Mouse (Mus musculus): ENCODE measurements at regions not wholly inside any gene's neighbourhood (a gene's known extent, or its start where the extent isn't known, plus 50 kb on each side); places are given as distances from the start of the nearest gene placed in this dataset.

DNA sequence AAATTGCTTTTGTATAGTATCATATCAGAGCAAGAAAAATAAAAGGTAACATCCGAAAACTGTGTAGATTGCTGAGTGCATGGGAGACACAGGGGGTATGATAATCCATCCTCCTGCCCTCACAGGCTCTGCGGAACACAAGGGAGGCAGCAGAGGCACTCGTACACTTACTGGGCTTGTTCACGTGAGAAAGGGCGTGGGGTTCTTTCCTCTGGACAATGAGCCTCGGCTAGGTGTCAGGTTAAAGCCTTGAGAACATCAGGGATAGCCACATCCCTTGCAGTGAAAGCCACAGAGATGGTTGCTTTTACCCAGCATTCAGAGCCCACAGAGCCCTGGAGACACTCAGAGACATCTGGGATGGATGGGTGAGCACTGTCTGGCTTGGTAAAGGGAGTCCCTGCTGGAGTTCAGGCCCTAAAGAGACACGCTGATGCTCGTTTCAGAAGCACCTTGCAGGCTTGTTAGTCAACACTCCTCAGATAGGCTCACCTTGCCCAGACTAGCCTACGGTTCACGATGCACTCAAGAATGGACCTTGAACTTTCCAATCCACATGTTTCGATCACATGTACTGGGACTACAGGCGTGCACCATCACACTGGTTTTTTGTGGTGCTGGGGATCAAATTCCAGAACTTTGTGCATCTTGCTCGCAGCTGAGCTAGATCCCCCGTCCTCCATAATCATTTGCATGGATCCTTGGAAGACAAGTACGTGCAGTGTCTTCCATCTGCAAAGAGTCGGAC is 83.5 kb upstream of the Spin1 start:
- no peak for DNase-seq

- no peak for DNase-seq
These were observed 82.9 kb upstream of the Spin1 start for GRCm38 (mm10) chr13:51017727-51018321.

DNA sequence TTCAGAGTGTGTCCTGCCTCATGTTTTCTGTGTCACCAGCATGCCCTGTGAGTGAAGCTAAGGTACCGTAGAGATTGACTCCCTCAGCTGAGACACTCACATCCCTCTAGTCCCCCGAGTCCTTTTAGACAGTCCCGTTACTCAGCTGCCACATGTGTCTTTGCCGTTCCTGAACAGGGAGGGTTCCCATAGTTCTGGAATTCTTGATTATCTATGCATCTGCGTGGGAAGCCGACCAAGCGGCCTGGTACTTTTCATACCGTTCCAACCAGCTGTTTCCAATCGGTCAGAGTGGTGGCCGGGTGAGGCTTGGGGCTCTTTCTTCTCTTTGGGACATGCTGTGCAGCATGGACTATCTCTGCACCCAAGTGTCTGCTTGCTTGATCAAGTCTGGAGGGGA is 82.3 kb upstream of the Spin1 start:
- DNase-seq: no peak

DNA sequence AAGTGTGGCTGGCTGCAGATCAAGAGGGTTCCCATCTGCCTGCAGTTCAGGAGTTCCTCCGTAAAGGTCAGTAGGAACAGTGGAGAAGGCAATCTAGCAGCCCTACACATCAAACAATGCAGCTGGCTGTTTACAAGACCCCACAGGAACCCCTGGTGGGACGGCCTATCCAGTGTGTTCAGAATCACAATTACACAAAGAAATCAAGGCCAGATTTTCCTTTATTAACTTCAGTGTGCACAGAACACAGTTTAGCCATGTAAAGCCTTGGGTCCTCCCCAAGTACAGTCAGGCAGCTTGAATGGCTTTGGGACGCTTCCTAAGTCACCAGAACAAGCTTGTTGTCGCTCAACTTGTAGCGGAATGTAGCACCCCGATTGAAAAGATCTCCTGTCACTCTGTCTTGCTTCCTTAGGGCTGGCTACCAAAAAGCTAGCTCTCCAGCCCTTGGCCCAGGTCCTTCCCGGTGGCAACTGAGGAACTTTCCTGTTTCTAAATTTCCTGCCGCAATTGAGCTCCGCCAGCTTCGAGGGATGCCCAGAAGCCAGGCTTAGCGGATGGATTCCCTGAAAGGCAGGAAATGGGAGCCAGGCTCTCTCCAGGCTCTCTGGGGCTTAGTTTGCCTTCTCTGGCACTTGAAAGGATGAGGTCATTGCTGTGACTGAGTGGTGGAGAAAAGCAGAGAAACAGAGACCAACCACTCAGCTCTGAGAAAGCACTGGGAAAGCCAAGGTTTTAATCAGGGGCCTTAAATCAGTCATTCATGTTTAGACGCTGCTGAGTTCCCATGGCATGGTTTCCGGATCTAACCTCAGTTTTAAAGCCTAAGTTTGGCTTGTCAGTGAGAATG is 78.1 kb upstream of the Spin1 start:
- peak; percentile 45 for DNase-seq

GRCm38 (mm10) chr13:51023271-51023670 is 77.4 kb upstream of the Spin1 start:
- DNase-seq: no peak

DNA sequence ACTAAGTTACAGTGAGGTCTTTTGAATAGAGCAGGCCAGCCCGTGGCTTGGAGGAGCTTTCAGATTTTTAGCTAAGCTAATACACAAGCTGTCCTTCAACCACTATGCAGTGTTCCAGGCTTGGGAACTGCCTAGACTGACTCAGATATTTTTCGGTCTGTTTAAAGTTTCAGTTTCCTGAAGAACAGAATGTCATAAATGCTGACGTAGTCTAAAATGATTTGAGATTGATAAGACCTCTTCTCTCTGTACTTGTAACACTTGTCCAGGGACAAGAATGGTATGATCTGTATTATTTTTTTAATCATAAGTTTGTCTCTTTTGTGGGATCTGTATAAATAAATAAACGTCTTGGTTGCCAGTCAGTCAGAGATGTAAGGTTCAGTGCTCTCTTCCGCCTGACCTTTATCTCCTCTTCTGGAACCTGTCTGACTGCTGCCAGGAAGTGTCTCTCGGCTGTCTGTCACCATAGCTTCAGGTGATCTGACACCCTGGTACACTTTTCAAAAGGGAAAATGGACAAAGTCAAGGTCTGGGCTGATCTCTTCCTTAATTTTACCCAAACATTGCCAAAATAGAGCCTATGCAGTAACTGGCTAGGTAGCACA is 74.3 kb upstream of the Spin1 start:
- DNase-seq: no peak

DNA sequence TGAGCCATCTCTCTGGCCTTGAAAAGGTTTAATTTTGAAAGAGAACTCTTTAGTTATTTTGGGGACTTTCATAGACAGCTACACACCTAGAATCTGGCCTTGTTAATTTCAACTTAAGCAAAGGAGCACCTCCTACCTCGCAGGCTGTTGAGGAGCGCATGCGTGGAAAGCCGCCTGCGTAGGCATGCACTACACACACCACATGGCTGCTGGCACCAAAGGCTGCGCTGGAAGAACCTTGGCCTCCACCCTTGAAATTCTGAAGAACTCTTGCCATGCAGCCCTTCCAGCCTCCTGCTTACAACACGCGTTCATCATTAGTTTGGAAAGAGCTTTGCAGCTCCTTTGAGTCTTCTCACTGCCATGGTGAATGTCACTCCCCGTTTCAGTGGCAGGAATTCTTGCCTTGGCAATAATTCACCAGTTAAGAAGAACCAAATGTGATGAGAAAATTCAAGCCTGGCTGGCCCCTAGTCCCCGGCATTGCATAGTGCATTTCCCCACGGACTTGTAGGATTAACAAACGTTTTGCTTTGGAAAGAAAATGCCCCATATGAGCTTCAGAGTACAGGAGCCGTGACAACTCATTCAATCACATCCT is 62.7 kb upstream of the Spin1 start:
- DNase-seq: no peak

DNA sequence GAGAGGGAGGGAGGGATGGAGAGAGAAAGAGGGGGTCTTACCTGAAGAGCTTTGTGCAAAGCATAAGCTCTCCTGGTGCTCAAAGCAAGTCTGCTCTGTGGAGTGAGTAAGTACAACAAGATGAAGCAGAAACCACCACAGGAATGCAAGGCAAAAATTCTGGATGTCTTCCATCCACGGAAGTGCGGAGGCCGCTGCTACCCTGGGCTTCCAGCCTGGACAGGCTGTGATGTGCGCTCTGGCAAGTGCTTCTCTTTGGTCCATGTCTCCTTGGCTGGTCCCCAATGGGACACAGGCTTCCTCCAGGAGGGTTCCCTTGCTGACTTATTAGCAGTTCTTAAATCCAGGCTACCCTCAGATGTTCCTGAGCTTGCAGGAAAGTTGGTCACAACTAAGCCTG is 61.7 kb upstream of the Spin1 start:
- peak; percentile 20 for DNase-seq

- no peak for DNase-seq
These were observed 59.6 kb upstream of the Spin1 start for GRCm38 (mm10) chr13:51041121-51041520.

GRCm38 (mm10) chr13:51042881-51043402 is 57.7 kb upstream of the Spin1 start:
- no peak for DNase-seq

Measured in lung, postnatal 14 days (tissue).